Mouse (Mus musculus): ENCODE measurements around the gene Spata2.

The Spata2 gene

GRCm38 (mm10) chr2:167483081-167483826 lies 9.4 kb downstream of the Spata2 start:
- no peak for DNase-seq (ENCODE audit: low spot score in 2 of 2)

DNA sequence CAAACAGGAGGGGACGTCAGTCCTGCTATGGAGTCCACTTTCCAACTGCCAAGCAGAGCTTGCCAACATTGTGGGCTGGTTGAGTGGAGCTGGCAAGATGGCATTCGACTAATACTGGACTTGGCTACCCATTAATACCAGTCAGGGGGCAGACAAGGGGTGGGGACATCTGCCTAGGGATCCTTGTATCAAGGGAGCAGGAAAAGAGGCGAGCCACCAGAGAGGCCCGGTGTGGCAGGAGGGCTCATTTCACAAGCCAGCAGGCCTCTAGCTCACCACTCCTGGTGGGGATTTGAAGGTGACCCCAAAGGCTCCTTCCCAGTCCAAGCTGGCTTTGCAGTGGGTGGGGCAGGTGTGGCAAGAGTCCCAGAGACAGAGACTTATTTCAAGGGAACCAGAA lies 10.0 kb downstream of the Spata2 start:
- DNase-seq (ENCODE audit: low spot score in 2 of 2) = no peak

GRCm38 (mm10) chr2:167479501-167479900 lies 13.2 kb downstream of the Spata2 start:
- DNase-seq (ENCODE audit: low spot score in 2 of 2) = no peak

GRCm38 (mm10) chr2:167478128-167478527 lies 14.6 kb downstream of the Spata2 start:
- DNase-seq (ENCODE audit: low spot score in 2 of 2) = no peak

DNA sequence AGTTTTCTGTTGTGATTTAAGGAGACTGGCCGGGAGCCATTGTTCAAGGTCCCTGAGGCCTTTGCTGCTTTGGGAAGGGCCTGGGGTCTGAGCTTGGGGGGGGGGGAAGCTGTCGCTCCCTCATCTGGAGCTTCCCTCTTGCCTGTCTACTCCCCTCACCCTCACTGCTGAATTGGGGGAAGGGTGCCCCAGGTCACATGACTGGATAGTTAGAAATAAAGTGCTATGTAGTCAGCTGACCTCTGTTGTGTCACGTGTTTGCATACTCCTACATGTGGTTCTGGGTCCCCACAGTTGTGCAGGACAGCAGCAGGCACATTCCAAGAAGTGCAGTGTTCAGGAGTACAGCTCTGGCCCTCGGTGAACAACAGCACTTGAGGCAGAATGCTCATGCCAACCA lies 15.9 kb downstream of the Spata2 start:
- no peak for DNase-seq (ENCODE audit: low spot score in 2 of 2)

- no peak for DNase-seq (ENCODE audit: low spot score in 2 of 2)
Observed at GRCm38 (mm10) chr2:167476200-167476688, 16.4 kb downstream of the Spata2 start.

DNA sequence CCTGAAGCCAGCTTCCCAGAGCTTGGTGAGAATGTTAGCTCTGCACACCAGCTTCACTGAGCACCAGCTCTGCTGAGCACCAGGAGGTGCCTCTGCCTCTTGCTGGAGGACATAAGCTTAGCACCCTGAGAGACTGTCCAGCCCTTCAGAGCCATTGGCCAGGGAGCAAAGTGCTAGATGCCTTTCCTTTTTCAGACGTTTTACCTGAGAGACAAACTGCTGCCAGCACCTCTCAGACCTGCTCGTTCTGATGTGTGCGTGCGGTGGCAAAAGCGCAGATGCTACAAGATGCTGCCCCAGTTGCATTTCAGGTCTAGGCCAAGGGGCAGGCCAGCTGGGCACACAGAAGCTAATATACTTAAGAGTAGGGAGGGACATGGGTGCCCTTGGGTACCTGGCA lies 17.1 kb downstream of the Spata2 start:
- DNase-seq (ENCODE audit: low spot score in 2 of 2) = no peak

GRCm38 (mm10) chr2:167474218-167474617 lies 18.5 kb downstream of the Spata2 start:
- no peak for DNase-seq (ENCODE audit: low spot score in 2 of 2)

DNA sequence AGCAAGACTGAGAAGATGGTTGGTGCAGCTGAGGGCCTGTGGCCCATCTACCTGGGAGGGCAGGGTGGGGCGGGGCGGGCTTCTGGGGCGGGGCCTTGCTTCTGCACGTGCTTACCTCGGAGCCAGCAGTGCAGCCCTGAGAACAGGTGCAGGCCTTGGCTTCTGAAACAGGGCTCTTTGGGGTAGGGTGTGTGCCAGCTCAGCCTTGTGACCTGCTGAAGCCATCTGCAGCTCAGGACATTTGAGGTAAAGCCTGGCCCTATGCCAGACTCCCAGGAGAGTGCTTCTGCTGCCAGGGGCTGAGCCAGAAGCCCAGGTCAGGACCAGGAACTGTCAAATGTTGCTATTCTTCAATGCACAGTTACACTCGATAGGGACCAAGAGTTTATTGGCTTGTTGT lies 21.1 kb downstream of the Spata2 start:
- no peak for DNase-seq (ENCODE audit: low spot score in 2 of 2)

DNA sequence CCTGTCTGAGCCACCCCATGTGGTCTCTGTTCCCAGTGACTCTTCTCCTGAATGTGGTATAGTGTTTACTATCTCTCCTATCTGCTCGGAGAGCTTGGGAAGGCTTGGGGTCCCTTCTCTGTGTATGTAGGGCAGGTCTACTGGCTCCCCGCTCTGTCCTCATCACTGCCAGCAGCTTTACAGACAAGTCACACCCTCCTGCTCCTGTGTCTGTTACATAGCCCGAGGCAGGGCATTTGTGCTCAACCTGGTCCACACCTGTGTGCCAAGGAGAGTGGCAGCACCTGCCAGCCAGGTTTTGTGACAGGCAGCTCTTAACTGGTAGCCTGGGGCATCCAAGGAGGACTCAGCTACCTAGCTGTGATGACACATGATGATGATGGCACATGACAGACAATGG lies 22.1 kb downstream of the Spata2 start:
- no peak for DNase-seq (ENCODE audit: low spot score in 2 of 2)

- DNase-seq (ENCODE audit: low spot score in 2 of 2) = no peak
Observed at GRCm38 (mm10) chr2:167468444-167468843, 24.2 kb downstream of the Spata2 start.

DNA sequence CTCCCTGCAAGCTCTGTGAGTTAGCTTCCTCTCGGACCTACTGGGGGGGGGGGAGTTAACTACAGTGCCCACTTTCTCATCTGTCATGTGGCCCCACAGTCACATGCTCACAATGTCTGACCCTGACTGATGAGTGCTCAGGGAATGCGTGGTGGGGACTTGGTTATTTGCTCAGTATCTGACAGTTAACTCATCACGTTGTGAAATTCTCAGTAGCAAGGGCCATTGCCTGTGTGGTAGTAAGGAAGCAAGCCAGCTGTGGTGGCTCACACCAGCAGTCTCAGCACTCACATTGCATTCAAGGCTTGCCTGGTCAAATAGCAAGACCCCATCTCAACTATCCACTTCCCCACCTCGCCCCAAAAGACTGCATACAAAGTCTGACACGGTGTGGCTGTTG lies 25.5 kb downstream of the Spata2 start:
- DNase-seq (ENCODE audit: low spot score in 2 of 2) = no peak

- no peak for DNase-seq (ENCODE audit: low spot score in 2 of 2)
Observed at GRCm38 (mm10) chr2:167465951-167466350, 26.7 kb downstream of the Spata2 start.

GRCm38 (mm10) chr2:167463802-167464201 lies 28.9 kb downstream of the Spata2 start:
- DNase-seq (ENCODE audit: low spot score in 2 of 2) = no peak

DNA sequence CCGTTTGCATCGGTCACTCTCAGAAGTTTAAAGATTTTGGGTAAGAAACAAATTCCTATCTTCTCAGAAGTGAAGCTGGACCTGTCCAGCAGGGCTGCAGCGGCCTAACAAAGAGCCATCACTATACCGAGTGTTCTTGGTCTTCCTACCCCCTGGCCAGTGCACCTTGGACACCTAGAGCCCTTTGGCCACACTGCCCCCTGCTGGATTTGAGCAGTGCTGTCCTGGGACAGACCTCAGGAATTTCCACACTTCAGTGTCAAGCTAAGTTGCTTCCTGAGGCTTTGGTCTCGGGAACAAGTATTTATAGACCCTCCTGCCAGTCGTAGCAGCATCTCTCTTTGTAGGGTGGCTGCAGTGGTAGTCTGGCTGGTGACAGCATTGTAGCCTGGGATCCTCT lies 29.7 kb downstream of the Spata2 start:
- DNase-seq (ENCODE audit: low spot score in 2 of 2) = peak; percentile 28 to 60

DNA sequence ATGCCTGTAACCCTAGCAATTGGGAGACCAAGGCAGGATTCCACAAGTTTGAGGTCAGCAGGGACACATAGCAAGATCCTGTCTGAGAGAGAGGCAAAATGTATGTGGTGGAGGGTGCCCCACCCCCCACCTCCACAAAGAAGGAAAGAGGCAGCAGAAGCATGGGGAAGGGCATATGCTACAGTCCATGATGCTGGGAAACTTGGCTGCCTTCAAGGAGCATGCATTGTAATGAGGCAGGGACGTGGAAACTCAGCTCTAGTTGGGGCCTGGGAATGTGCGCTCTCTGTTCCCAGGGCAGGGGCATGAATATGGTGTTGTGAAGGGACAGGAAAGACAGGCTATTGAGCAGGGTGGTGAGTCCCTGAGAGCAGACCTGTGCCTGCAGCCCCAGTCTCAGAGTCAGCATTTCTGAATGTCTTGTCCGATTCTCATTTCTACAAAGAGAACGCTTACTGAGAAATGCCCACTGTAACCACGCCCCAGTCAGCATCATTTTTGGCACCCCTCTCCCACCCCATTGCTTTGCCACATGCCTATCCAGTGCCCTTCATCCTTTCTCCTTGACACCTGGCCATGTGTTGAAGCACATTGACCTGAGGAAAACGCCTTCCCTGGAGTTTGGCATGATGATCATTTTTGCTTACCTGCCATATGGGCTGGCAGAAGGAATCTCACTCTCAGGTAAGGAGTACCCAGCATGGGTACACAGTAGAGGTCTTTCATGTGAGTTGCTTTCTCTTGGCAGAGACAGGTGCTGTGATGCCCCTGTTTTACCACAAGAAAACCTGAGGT lies 33.4 kb downstream of the Spata2 start:
- DNase-seq (ENCODE audit: low spot score in 2 of 2) = no peak

- no peak for DNase-seq (ENCODE audit: low spot score in 2 of 2)
Observed at GRCm38 (mm10) chr2:167458548-167458947, 34.1 kb downstream of the Spata2 start.

GRCm38 (mm10) chr2:167457213-167457612 lies 35.5 kb downstream of the Spata2 start:
- no peak for DNase-seq (ENCODE audit: low spot score in 2 of 2)

GRCm38 (mm10) chr2:167456361-167457020 lies 36.2 kb downstream of the Spata2 start:
- DNase-seq (ENCODE audit: low spot score in 2 of 2) = no peak

DNA sequence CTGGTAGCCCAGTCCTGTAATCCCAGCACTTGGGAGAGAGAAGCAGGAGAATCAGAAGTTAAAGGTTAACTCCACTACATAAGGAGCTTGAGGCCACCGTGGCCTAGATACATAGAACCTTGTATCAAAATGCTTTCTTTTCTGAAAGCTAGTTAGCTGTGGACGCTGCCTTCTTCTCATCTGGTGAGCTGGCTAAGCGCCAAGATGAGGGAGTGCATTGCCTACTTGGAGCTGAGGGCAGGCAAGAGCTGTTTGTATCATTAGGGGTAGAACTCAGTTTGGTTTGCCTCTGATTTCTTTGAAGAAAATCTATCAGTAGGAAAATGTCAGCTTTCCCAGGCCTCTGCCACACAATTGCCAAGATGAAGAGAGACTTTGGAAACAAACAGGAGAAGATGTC lies 38.9 kb downstream of the Spata2 start:
- no peak for DNase-seq (ENCODE audit: low spot score in 2 of 2)

GRCm38 (mm10) chr2:167450647-167451046 lies 42.0 kb downstream of the Spata2 start:
- no peak for DNase-seq (ENCODE audit: low spot score in 2 of 2)

Data from urinary bladder, adult 18-20 months (tissue).